Mouse (Mus musculus) hindbrain, postnatal 0 days (tissue): ENCODE results near the gene Rcvrn. TPM values are rescaled to one million over a fixed set of nuclear protein-coding genes. Genes with fewer than 3 reads are reported as not detected.

Experiments
- ATAC-seq: fragments of 200-750 bp; cut with Nextera tagmentation; 2 replicates; pipeline ENCODE4 v1.8.0; 2017; ENCODE audit warnings: mild to moderate bottlenecking, moderate TSS enrichment, moderate library complexity
- DNase-seq: peaks from one replicate; pipeline ENCODE4 v3.0.0-alpha.2; 2015; ENCODE audit warnings: low spot score
- H3K27ac ChIP-seq: fragments of 300-500 bp; sonication (generic); 2 replicates; pipeline ENCODE4 v1.5.1; 2014; ENCODE audit warnings: mild to moderate bottlenecking
- H3K27me3 ChIP-seq: fragments of 300-500 bp; sonication (generic); 2 replicates; pipeline ENCODE4 v1.6.1; 2014; ENCODE audit warnings: low read length, mixed read lengths; ENCODE audit not compliant: insufficient read depth
- H3K36me3 ChIP-seq: fragments of 300-500 bp; sonication (generic); 2 replicates; pipeline ENCODE4 v1.6.1; 2014; ENCODE audit warnings: low read length, mixed read lengths; ENCODE audit not compliant: insufficient read depth
- H3K4me1 ChIP-seq: fragments of 300-500 bp; sonication (generic); 2 replicates; pipeline ENCODE4 v1.6.1; 2014; ENCODE audit warnings: antibody characterized with exemption, low read length, mixed read lengths; ENCODE audit not compliant: insufficient read depth
- H3K4me2 ChIP-seq: fragments of 300-500 bp; sonication (generic); 2 replicates; pipeline ENCODE4 v1.6.1; 2014; ENCODE audit warnings: low read depth, mild to moderate bottlenecking, low read length, moderate library complexity, mixed read lengths
- H3K4me3 ChIP-seq: fragments of 300-500 bp; sonication (generic); 2 replicates; pipeline ENCODE4 v1.5.1; 2014; ENCODE audit warnings: low read length
- H3K9ac ChIP-seq: fragments of 300-500 bp; sonication (generic); replicated peaks from 2 replicates; pipeline ENCODE4 v1.6.1; 2014; ENCODE audit warnings: mild to moderate bottlenecking, low read length, moderate library complexity, mixed read lengths
- H3K9me3 ChIP-seq: fragments of 300-500 bp; sonication (generic); 2 replicates; pipeline ENCODE4 v1.6.1; 2016; ENCODE audit warnings: low read length, mixed read lengths
- CTCF ChIP-seq: IDR thresholded peaks from 2 replicates; pipeline ENCODE4 v1.5.1; 2016; ENCODE audit warnings: antibody characterized with exemption, control low read depth, low read depth
- WGBS: fragments of 180-500 bp; shearing (Covaris S2); extraction: QIAGEN DNeasy Blood & Tissue Kit; methylation state at CpG from one replicate; pipeline ENCODE4 v1.1.7; 2014; 5-methylcytosine and 5-hydroxymethylcytosine counted together
- polyA plus RNA-seq: library from polyadenylated mRNA; unstranded; fragments of >200 nt; fragmentation: Nextera tagmentation; extraction: Ambion mirVana; gene quantifications from 2 replicates; pipeline ENCODE4 v1.2.1, GENCODE M21; 2015
- total RNA-seq: library from RNA; depleted of rRNA; stranded (reverse); fragments of >200 nt; gene quantifications from 2 replicates; pipeline ENCODE4 v1.2.3, GENCODE M21; 2014

Rcvrn gene
- total and polyA plus RNA-seq, 2 experiments from 2014 or later = not detected

GRCm38 (mm10) chr11:67652893-67653255, 42.3 kb upstream of the Rcvrn start:
- TF ChIP-seq CTCF = no peak
- Histone ChIP-seq H3K4me1 (peaks cover 20% of the 10 kb centered on the region), H3K4me2 (peak overlapping the region; percentile 34; the same call in 1 of the 2 replicates), H3K36me3 (no peaks in the 10 kb centered on the region), H3K9me3 (no peaks in the 10 kb centered on the region), H3K27me3 (no peaks in the 10 kb centered on the region), H3K4me3 (peak overlapping the region; percentile 18), H3K27ac (no peak overlapping the region; the same call in 1 of the 2 replicates), H3K9ac (0 out of 2 replicates have a peak overlapping the region, but pooled peaks have one; percentile 6)
- peak; percentile 14; the same call in 1 of the 2 replicates for ATAC-seq
- DNase-seq = peak; percentile 57
- 19% methylated on average over 6 of the region's 6 CpGs for WGBS

GRCm38 (mm10) chr11:67653521-67654090, 41.5 kb upstream of the Rcvrn start:
- no peak for TF ChIP-seq CTCF
- no peak overlapping the region for H3K27ac ChIP-seq
- 88% methylated on average over 9 of the region's 9 CpGs for WGBS
- ATAC-seq (no peak), DNase-seq (no peak)
- no peaks in the 10 kb centered on the region for H3K27me3 ChIP-seq
- no peaks in the 10 kb centered on the region for H3K9me3 ChIP-seq
- H3K4me1 ChIP-seq = peaks cover 20% of the 10 kb centered on the region
- no peak overlapping the region for H3K4me3 ChIP-seq
- 0 out of 2 replicates have a peak overlapping the region, but pooled peaks have one; percentile 34 for H3K4me2 ChIP-seq
- H3K36me3 ChIP-seq = no peaks in the 10 kb centered on the region
- no peak overlapping the region for H3K9ac ChIP-seq

- TF ChIP-seq CTCF = no peak
- Histone ChIP-seq H3K9ac (no peak overlapping the region), H3K4me2 (no peak overlapping the region), H3K27me3 (no peaks in the 10 kb centered on the region), H3K4me1 (peaks cover 20% of the 10 kb centered on the region), H3K9me3 (no peaks in the 10 kb centered on the region), H3K36me3 (no peaks in the 10 kb centered on the region), H3K27ac (no peak overlapping the region; the same call in 1 of the 2 replicates), H3K4me3 (no peak overlapping the region)
- ATAC-seq = no peak
- 87% methylated on average over 4 of the region's 4 CpGs for WGBS
- DNase-seq = no peak
These were observed 40.6 kb upstream of the Rcvrn start for GRCm38 (mm10) chr11:67654514-67654913.

- peaks cover 20% of the 10 kb centered on the region for H3K4me1 ChIP-seq
- peak overlapping the region; percentile 54; the same call in 1 of the 2 replicates for H3K27ac ChIP-seq
- H3K9me3 ChIP-seq = no peaks in the 10 kb centered on the region
- no peak overlapping the region for H3K4me3 ChIP-seq
- no peak for TF ChIP-seq CTCF
- ATAC-seq (0 out of 2 replicates have a peak, but pooled peaks have one; percentile 16), DNase-seq (peak; percentile 65)
- no peaks in the 10 kb centered on the region for H3K36me3 ChIP-seq
- 41% methylated on average over 17 of the region's 17 CpGs for WGBS
- H3K9ac ChIP-seq = no peak overlapping the region
- H3K27me3 ChIP-seq = no peaks in the 10 kb centered on the region
- no peak overlapping the region for H3K4me2 ChIP-seq
These were observed 39.7 kb upstream of the Rcvrn start for GRCm38 (mm10) chr11:67655236-67655959.

- H3K4me2 ChIP-seq = no peak overlapping the region
- ATAC-seq (no peak), DNase-seq (no peak)
- no peak overlapping the region for H3K9ac ChIP-seq
- no peak for TF ChIP-seq CTCF
- H3K27me3 ChIP-seq = no peaks in the 10 kb centered on the region
- no peaks in the 10 kb centered on the region for H3K9me3 ChIP-seq
- no peak overlapping the region for H3K27ac ChIP-seq
- H3K36me3 ChIP-seq = no peaks in the 10 kb centered on the region
- H3K4me3 ChIP-seq = no peak overlapping the region
- peaks cover 20% of the 10 kb centered on the region for H3K4me1 ChIP-seq
- 87% methylated on average over 7 of the region's 7 CpGs for WGBS
These were observed 38.8 kb upstream of the Rcvrn start for GRCm38 (mm10) chr11:67656366-67656765.

- Histone ChIP-seq H3K9ac (no peak overlapping the region), H3K36me3 (no peaks in the 10 kb centered on the region), H3K27me3 (no peaks in the 10 kb centered on the region), H3K4me1 (peaks cover 20% of the 10 kb centered on the region), H3K4me2 (no peak overlapping the region), H3K9me3 (no peaks in the 10 kb centered on the region), H3K27ac (no peak overlapping the region), H3K4me3 (no peak overlapping the region)
- 89% methylated on average over 9 of the region's 9 CpGs for WGBS
- DNase-seq = no peak
- ATAC-seq = no peak
- TF ChIP-seq CTCF = no peak
These were observed 38.3 kb upstream of the Rcvrn start for GRCm38 (mm10) chr11:67656811-67657210.
